Mouse (Mus musculus): Measurements from ENCODE around the gene H2-M5. TPM values are rescaled to one million over a fixed set of nuclear protein-coding genes. Genes with fewer than 3 reads are reported as not detected.
"Not testable (repeated sequence)": the region's sequence is repeated elsewhere in the genome, so short reads cannot be mapped to it uniquely, and the experiment has no call there.

H2-M5 gene
- polyA plus RNA-seq (2015; fragmentation: Nextera tagmentation; extraction: Ambion mirVana) = 0.35 and 0.43 TPM in 2 replicates

DNA sequence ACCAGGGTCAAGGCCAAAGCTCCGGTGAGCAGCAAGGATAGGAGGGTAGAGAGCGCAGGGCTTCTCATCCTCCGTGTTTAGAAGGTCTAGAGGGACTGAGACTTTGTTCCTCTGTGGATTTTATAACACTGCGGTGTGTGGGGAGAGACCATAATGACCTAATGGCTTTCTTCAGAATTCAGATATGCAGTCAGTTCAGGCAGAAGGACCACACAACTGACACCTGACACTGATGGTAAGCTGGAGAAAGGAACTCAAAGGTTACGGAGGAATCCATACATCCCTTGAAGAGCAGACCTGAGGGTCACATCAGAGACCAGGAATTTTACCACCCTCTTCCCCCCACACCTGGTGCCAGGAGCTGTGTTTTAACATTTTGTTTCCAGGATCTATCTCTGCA, at the start of gene H2-M5:
Gene H2-M5 (minus strand): TSS at position 101 of the 400 bp plus-strand sequence.
- Histone ChIP-seq H3K9ac (ENCODE audit: low read length) (no peak within 1 kb of the TSS), H3K4me1 (ENCODE audit: control insufficient read depth, insufficient read depth, low read length) (no peaks in the 10 kb centered on the region), H3K9me3 (replicated peaks; ENCODE audit: control insufficient read depth, low read length) (no peaks in the 10 kb centered on the region), H3K27me3 (ENCODE audit: control insufficient read depth, insufficient read depth, low read length) (peaks cover 21% of the 10 kb centered on the region), H3K36me3 (ENCODE audit: control insufficient read depth, insufficient read depth, low read length) (no peaks in the 10 kb centered on the region), H3K4me2 (ENCODE audit: low read depth, low read length) (peak within 1 kb of the TSS; percentile 23), H3K4me3 (replicated peaks; ENCODE audit: low read length) (peak within 1 kb of the TSS; percentile 2), H3K27ac (ENCODE audit: low read length) (no peak within 1 kb of the TSS)
- WGBS = 34% methylated on average over 5 of the region's 5 CpGs
- ATAC-seq (ENCODE audit: insufficient read depth, low FRiP score) = no peak

DNA sequence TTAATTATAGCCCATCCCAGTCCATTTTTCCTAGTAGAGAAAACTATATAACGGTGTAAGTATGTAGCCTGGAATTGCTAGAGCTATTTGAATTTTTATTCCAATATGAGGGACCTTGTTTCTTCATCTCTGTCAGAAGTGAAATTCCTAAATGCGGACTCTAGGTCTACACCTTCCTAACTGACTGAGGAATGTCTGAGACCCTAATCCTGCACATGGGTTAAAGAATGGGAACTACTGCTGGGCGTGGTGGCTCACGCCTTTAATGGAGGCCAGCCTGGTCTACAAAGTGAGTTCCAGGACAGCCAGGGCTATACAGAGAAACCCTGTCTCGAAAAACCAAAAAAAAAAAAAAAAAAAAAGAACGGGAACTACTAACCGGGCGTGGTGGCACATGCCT, 39.8 kb upstream of the H2-M5 start:
- Histone ChIP-seq H3K4me3 (replicated peaks; ENCODE audit: low read length) (peak overlapping the region; percentile 54), H3K9me3 (replicated peaks; ENCODE audit: control insufficient read depth, low read length) (no peaks in the 10 kb centered on the region), H3K9ac (ENCODE audit: low read length) (peak overlapping the region; percentile 63; the same call in 1 of the 2 replicates), H3K4me2 (ENCODE audit: low read depth, low read length) (peak overlapping the region; percentile 52), H3K27ac (ENCODE audit: low read length) (peak overlapping the region; percentile 92), H3K36me3 (ENCODE audit: control insufficient read depth, insufficient read depth, low read length) (no peaks in the 10 kb centered on the region), H3K4me1 (ENCODE audit: control insufficient read depth, insufficient read depth, low read length) (no peaks in the 10 kb centered on the region), H3K27me3 (ENCODE audit: control insufficient read depth, insufficient read depth, low read length) (no peaks in the 10 kb centered on the region)
- 0 out of 2 replicates have a peak, but pooled peaks have one; percentile 5 for ATAC-seq (ENCODE audit: insufficient read depth, low FRiP score)
- 66% methylated on average over 7 of the region's 8 CpGs for WGBS

DNA sequence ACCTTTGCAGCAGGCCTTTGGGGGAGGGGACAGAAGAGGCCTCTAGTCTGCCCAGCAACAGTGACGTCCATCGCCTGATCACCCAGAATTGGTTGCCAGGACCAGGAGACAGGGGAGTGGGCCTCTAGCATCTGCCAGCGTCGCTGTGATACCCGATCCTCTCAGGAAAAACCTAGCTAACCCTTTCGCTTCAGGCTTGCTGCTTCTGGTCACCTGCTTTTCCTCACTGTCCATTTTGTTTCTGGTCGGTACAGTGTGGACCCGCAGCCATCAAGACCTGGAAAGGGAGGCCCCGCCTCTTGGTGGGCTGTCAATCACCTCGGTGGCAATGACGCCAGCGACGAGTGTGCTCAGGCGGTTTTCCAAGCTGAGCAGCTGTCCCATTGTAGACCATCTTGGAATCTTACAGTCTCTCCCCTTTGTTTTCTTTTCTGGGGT, 39.4 kb upstream of the H2-M5 start:
- Histone ChIP-seq H3K4me2 (ENCODE audit: low read depth, low read length) (peak overlapping the region; percentile 52), H3K9me3 (replicated peaks; ENCODE audit: control insufficient read depth, low read length) (no peaks in the 10 kb centered on the region), H3K27ac (ENCODE audit: low read length) (peak overlapping the region; percentile 92), H3K36me3 (ENCODE audit: control insufficient read depth, insufficient read depth, low read length) (no peaks in the 10 kb centered on the region), H3K27me3 (ENCODE audit: control insufficient read depth, insufficient read depth, low read length) (no peaks in the 10 kb centered on the region), H3K4me3 (replicated peaks; ENCODE audit: low read length) (peak overlapping the region; percentile 54), H3K9ac (ENCODE audit: low read length) (peak overlapping the region; percentile 63), H3K4me1 (ENCODE audit: control insufficient read depth, insufficient read depth, low read length) (no peaks in the 10 kb centered on the region)
- ATAC-seq (ENCODE audit: insufficient read depth, low FRiP score) = peak; percentile 97
- under 1% methylated on average over 14 of the region's 14 CpGs for WGBS

DNA sequence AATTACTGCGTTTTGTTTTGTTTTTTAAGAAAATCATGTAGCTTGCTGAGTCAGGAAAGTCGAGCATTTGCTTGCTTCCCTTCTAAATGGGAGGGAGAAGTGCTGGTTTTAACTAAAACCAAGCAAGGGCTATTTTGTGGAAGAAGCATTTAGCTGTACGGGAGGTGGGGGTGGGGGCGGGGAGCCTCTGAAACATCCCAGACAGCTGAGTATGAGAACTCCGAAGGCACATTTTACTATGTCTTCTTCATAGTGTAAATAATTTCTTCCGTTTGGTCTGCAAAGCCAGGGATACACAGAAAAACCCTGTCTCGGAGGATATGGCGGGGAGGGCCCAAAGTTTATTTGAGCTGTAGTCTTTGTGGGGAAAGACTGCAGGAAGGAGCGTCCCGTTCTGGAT, 38.9 kb upstream of the H2-M5 start:
- no peaks in the 10 kb centered on the region for H3K27me3 ChIP-seq (ENCODE audit: control insufficient read depth, insufficient read depth, low read length)
- peak overlapping the region; percentile 92 for H3K27ac ChIP-seq (ENCODE audit: low read length)
- peak; percentile 42; the same call in 1 of the 2 replicates for ATAC-seq (ENCODE audit: insufficient read depth, low FRiP score)
- peak overlapping the region; percentile 52 for H3K4me2 ChIP-seq (ENCODE audit: low read depth, low read length)
- H3K9me3 ChIP-seq (replicated peaks; ENCODE audit: control insufficient read depth, low read length) = no peaks in the 10 kb centered on the region
- no peaks in the 10 kb centered on the region for H3K36me3 ChIP-seq (ENCODE audit: control insufficient read depth, insufficient read depth, low read length)
- peak overlapping the region; percentile 54 for H3K4me3 ChIP-seq (replicated peaks; ENCODE audit: low read length)
- peak overlapping the region; percentile 51; the same call in 1 of the 2 replicates for H3K9ac ChIP-seq (ENCODE audit: low read length)
- no peaks in the 10 kb centered on the region for H3K4me1 ChIP-seq (ENCODE audit: control insufficient read depth, insufficient read depth, low read length)
- WGBS = 10% methylated on average over 10 of the region's 10 CpGs

DNA sequence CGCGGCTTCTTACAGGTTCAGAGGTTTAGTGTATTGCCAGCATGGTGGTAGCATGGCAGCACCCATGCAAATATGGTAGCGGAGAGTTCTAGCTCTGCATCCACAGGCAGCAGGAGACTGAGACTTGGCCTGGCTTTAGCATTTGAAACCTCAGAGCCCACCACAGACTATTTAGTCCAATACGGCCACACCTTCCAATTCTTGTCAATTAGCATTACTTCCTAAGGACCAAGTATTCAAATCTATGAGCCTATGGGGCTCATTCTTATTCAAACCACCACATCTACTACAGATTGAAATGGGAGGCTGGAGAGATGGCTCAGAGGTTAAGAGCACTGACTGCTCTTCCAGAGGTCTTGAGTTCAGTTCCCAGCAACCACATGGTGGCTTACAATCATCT, 38.1 kb upstream of the H2-M5 start:
- Histone ChIP-seq H3K9me3 (replicated peaks; ENCODE audit: control insufficient read depth, low read length) (no peaks in the 10 kb centered on the region), H3K36me3 (ENCODE audit: control insufficient read depth, insufficient read depth, low read length) (no peaks in the 10 kb centered on the region), H3K4me2 (ENCODE audit: low read depth, low read length) (no peak overlapping the region), H3K9ac (ENCODE audit: low read length) (no peak overlapping the region), H3K4me1 (ENCODE audit: control insufficient read depth, insufficient read depth, low read length) (no peaks in the 10 kb centered on the region), H3K27me3 (ENCODE audit: control insufficient read depth, insufficient read depth, low read length) (no peaks in the 10 kb centered on the region), H3K27ac (ENCODE audit: low read length) (peak overlapping the region; percentile 42), H3K4me3 (replicated peaks; ENCODE audit: low read length) (no peak overlapping the region)
- 92% methylated on average over 4 of the region's 4 CpGs for WGBS
- no peak for ATAC-seq (ENCODE audit: insufficient read depth, low FRiP score)

DNA sequence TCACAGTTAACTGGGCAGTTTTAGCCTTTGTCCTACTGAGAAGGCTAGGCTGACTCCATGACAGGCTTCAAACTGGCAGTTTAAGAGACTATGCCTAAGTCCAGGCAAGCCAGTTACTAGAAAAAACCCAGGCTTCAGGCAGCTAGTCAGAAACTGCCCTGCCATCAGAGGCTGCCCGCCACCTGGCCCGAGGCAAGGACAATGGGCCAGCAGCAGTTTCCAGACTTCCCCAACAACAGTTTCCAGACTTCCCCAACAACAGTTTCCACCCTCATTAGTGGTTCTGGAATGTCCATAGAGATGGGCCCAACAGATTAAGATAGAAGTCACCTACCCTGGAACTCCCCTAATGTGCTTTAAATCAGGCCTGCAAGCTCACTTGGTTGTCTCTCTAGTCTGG, 37.1 kb upstream of the H2-M5 start:
- Histone ChIP-seq H3K9me3 (replicated peaks; ENCODE audit: control insufficient read depth, low read length) (no peaks in the 10 kb centered on the region), H3K27ac (ENCODE audit: low read length) (no peak overlapping the region), H3K36me3 (ENCODE audit: control insufficient read depth, insufficient read depth, low read length) (no peaks in the 10 kb centered on the region), H3K9ac (ENCODE audit: low read length) (no peak overlapping the region), H3K4me2 (ENCODE audit: low read depth, low read length) (no peak overlapping the region), H3K4me3 (replicated peaks; ENCODE audit: low read length) (no peak overlapping the region), H3K27me3 (ENCODE audit: control insufficient read depth, insufficient read depth, low read length) (no peaks in the 10 kb centered on the region), H3K4me1 (ENCODE audit: control insufficient read depth, insufficient read depth, low read length) (no peaks in the 10 kb centered on the region)
- ATAC-seq (ENCODE audit: insufficient read depth, low FRiP score) = no peak
- 88% methylated on average over 2 of the region's 2 CpGs for WGBS

DNA sequence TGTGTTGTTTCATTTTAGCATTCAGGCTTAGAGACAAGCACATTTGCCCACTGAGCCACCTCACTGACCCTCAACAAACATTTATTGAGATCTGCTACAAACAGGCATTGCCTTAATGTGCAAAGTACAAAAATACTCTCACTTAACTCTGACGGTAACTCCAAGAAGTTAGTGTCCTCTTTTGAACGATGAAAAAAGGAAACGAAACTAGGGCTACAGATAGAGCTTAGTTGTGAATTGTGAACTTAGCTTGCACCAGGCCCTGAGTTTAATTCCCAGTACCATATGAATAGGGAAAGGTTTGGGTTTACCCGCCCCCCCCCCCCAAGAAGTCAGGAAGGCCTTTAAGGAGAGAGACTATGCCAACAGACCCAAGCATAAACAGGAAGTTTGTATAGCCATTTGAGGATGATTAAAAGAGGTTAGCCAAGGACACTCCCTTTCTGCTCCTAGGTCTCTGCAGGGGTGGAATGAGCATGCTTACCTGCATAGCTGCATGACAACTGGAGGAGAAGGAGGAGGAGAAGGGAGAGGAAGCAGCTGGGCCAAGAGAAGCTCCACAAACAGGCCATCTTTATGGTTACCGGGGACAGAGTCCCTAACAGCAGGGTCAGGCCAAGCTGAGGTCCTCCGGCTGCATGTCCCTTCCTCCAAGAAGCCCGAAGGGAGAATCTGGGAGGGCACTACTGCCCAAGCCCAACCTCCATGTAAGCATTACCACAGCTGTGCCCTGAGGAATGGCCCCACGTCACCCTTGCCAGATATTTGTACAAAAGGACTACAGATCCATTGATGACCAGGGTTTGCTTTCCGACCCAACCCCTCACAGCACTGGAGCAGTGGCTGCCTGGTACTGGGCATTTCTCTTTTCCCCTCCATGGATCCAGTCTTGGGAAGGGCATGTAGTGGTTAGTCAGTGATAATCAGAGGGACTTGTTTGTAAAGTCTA, 33.6 kb upstream of the H2-M5 start, which contains the start of gene Mog:
Gene Mog (minus strand): TSS at position 771 of the 949 bp plus-strand sequence.
- Histone ChIP-seq H3K4me1 (ENCODE audit: control insufficient read depth, insufficient read depth, low read length) (no peaks in the 10 kb centered on the region), H3K27me3 (ENCODE audit: control insufficient read depth, insufficient read depth, low read length) (no peaks in the 10 kb centered on the region), H3K27ac (ENCODE audit: low read length) (no peak within 1 kb of the TSS), H3K36me3 (ENCODE audit: control insufficient read depth, insufficient read depth, low read length) (no peaks in the 10 kb centered on the region), H3K4me3 (replicated peaks; ENCODE audit: low read length) (no peak within 1 kb of the TSS), H3K9me3 (replicated peaks; ENCODE audit: control insufficient read depth, low read length) (no peaks in the 10 kb centered on the region), H3K4me2 (ENCODE audit: low read depth, low read length) (no peak within 1 kb of the TSS), H3K9ac (ENCODE audit: low read length) (no peak within 1 kb of the TSS)
- 68% methylated on average over 9 of the region's 9 CpGs for WGBS
- no peak for ATAC-seq (ENCODE audit: insufficient read depth, low FRiP score)

DNA sequence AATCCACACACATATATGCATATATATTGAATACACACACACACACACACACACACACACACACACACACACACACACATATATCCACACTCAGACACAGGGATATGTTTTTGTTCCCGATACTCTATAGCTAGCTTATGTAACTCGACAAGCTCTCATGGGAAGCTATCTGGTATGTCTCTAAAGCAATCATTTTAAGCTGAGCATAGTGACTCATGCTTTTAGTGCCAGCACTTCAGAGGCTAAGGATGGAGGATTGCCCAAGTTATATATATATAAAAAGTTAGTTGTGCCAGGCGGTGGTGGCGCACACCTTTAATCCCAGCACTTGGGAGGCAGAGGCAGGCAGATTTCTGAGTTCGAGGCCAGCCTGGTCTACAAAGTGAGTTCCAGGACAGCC, 29.9 kb upstream of the H2-M5 start:
- not testable (repeated sequence) for H3K4me2 ChIP-seq (ENCODE audit: low read depth, low read length); H3K9me3 ChIP-seq (replicated peaks; ENCODE audit: control insufficient read depth, low read length); H3K36me3 ChIP-seq (ENCODE audit: control insufficient read depth, insufficient read depth, low read length); H3K4me1 ChIP-seq (ENCODE audit: control insufficient read depth, insufficient read depth, low read length); H3K9ac ChIP-seq (ENCODE audit: low read length); H3K4me3 ChIP-seq (replicated peaks; ENCODE audit: low read length); ATAC-seq (ENCODE audit: insufficient read depth, low FRiP score); H3K27me3 ChIP-seq (ENCODE audit: control insufficient read depth, insufficient read depth, low read length); H3K27ac ChIP-seq (ENCODE audit: low read length)
- 91% methylated on average over 5 of the region's 5 CpGs for WGBS

DNA sequence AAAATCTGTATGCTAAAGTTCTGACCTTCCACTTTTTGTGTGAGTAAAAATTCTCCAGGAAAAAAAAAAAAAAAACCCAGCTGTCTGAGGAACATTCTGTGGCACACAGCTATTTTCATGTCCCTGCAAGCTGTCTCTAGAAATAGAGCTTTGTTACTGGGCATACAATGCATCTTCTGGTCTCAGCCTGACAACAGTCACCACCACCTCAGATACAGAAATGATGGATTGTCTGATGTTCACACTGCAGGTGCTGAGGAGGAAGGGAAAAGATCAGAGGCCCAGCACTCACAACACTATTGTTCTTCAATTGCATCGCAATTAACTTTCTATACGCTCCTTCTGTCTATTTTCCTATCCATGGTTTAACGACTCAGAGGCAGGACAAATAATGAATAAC, 29.0 kb upstream of the H2-M5 start:
- no peak for ATAC-seq (ENCODE audit: insufficient read depth, low FRiP score)
- no peak overlapping the region for H3K27ac ChIP-seq (ENCODE audit: low read length)
- no peaks in the 10 kb centered on the region for H3K4me1 ChIP-seq (ENCODE audit: control insufficient read depth, insufficient read depth, low read length)
- H3K4me2 ChIP-seq (ENCODE audit: low read depth, low read length) = no peak overlapping the region
- no peaks in the 10 kb centered on the region for H3K36me3 ChIP-seq (ENCODE audit: control insufficient read depth, insufficient read depth, low read length)
- 69% methylated on average over 3 of the region's 3 CpGs for WGBS
- no peaks in the 10 kb centered on the region for H3K27me3 ChIP-seq (ENCODE audit: control insufficient read depth, insufficient read depth, low read length)
- H3K4me3 ChIP-seq (replicated peaks; ENCODE audit: low read length) = no peak overlapping the region
- H3K9me3 ChIP-seq (replicated peaks; ENCODE audit: control insufficient read depth, low read length) = no peaks in the 10 kb centered on the region
- no peak overlapping the region for H3K9ac ChIP-seq (ENCODE audit: low read length)

All from stomach, embryonic 16.5 days (tissue).